Mouse (Mus musculus): ENCODE data around the gene Gstt2. TPM values are rescaled to one million over a fixed set of nuclear protein-coding genes. Genes with fewer than 3 reads are reported as not detected.
"Not testable (repeated sequence)": the region's sequence is repeated elsewhere in the genome, so short reads cannot be mapped to it uniquely, and the experiment has no call there.

The Gstt2 gene
- polyA plus RNA-seq, 1 experiment from 2014 or later: 12.0 TPM

DNA sequence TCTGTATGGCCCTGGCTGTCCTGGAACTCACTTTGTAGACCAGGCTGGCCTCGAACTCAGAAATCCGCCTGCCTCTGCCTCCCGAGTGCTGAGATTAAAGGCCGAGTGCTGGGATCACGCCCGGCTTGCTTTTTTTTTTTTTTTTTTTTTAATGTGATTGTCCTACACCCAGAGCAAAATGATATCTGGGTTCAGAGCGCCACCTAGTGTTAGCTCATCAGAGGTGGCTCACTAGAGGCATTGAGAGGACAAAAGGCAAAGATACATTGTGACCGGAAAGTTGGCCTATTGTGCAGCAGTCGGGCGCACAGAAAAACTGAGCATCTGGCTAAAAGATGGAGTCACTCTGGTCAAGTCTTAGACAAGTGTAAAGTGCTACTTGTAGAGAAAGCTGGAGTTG lies 16.2 kb upstream of the Gstt2 start:
- Histone ChIP-seq H3K36me3 (peaks cover 16% of the 10 kb centered on the region), H3K4me2 (replicated peaks) (no peak overlapping the region), H3K4me3 (no peak overlapping the region), H3K27me3 (no peaks in the 10 kb centered on the region), H3K9ac (no peak overlapping the region), H3K4me1 (peaks cover 13% of the 10 kb centered on the region), H3K27ac (no peak overlapping the region), H3K9me3 (no peaks in the 10 kb centered on the region)
- 30% methylated on average over 10 of the region's 10 CpGs for WGBS
- ATAC-seq (ENCODE audit: insufficient number of reproducible peaks, insufficient read depth, low FRiP score, low TSS enrichment): no peak; the same call in 1 of the 2 replicates

DNA sequence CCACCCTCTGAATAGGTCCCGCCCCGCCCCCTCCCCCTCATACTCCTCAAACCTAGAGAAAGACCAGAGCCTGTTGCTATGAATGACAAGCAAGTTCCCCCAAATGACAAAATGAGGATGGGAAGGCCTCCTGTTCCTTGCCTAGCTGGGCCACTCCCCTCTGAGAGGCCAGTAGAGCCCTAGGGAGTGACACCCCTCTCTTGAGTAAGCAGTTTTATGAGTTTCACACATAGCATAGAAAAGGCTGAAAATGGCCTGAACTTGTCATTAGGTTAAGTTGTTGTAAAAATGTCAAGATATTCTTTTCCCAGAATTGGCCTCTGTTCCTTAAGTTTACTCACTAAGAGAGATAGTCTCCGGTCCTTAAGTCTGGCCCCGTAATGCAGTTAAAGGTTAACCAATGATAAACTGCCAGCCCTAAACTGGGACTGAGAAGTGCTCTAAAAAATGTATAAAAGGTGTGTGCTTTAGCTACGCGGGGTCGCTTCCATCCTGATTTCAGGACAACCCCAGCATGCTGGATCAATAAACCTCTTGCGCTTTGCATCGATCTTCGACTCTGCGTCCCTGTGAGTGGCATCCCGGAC lies 15.4 kb upstream of the Gstt2 start:
- WGBS: 93% methylated on average over 12 of the region's 12 CpGs
- Histone ChIP-seq H3K4me2 (replicated peaks) (no peak overlapping the region), H3K4me1 (peaks cover 10% of the 10 kb centered on the region; the same call in 1 of the 2 replicates), H3K4me3 (no peak overlapping the region), H3K27me3 (no peaks in the 10 kb centered on the region), H3K27ac (no peak overlapping the region), H3K36me3 (peaks cover 9% of the 10 kb centered on the region), H3K9me3 (no peaks in the 10 kb centered on the region), H3K9ac (no peak overlapping the region)
- no peak for ATAC-seq (ENCODE audit: insufficient number of reproducible peaks, insufficient read depth, low FRiP score, low TSS enrichment)

DNA sequence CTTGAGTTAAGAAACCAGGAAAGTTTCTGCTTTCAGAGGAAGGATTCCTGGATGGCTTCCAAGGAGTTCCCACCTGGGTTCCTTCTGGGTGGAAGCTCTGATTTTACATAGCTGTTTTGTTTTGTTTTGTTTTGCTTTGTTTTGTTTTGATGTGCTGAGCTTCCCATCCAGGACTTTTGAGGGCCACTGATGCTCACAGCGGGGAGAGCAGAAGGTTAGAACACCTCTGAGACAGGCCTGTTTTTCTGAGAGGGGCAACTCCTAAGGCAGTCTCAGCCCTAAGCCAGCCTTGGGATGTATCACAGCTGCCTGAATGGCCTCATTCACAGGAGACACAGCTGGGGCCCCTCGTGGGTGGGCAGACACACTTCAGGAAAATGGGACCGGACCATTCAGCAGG lies 14.5 kb upstream of the Gstt2 start:
- no peak for ATAC-seq (ENCODE audit: insufficient number of reproducible peaks, insufficient read depth, low FRiP score, low TSS enrichment)
- Histone ChIP-seq H3K4me1 (peaks cover 10% of the 10 kb centered on the region; the same call in 1 of the 2 replicates), H3K36me3 (no peaks in the 10 kb centered on the region), H3K27ac (no peak overlapping the region), H3K9ac (no peak overlapping the region), H3K9me3 (no peaks in the 10 kb centered on the region), H3K4me3 (no peak overlapping the region), H3K4me2 (replicated peaks) (no peak overlapping the region), H3K27me3 (no peaks in the 10 kb centered on the region)
- WGBS: 35% methylated on average over 3 of the region's 3 CpGs

DNA sequence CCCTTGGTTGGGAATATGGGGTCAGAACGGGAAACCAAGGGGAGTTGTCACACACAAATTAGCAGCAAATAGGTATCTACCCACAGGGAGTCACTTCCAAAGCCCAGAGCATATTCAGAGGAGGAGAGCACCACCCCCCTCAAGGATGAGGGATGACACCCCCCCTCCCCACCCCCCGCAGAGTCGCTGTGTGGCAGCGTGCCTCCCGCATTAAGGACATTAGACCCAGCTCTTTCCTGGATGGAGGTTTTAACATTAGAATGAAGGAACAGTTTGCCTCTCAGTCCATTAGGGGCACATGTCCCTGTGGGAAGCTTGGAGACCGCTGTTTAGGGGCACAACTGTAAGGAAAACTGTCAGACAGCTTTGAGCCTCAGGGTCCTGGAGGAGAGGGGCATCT lies 13.9 kb upstream of the Gstt2 start:
- peaks cover 10% of the 10 kb centered on the region; the same call in 1 of the 2 replicates for H3K4me1 ChIP-seq
- 0 out of 2 replicates have a peak overlapping the region, but pooled peaks have one; percentile 36 for H3K9ac ChIP-seq
- 5% methylated on average over 6 of the region's 6 CpGs for WGBS
- H3K36me3 ChIP-seq: no peaks in the 10 kb centered on the region
- no peak overlapping the region for H3K4me2 ChIP-seq (replicated peaks)
- no peak overlapping the region for H3K4me3 ChIP-seq
- no peak for ATAC-seq (ENCODE audit: insufficient number of reproducible peaks, insufficient read depth, low FRiP score, low TSS enrichment)
- no peaks in the 10 kb centered on the region for H3K9me3 ChIP-seq
- no peak overlapping the region for H3K27ac ChIP-seq
- H3K27me3 ChIP-seq: no peaks in the 10 kb centered on the region

DNA sequence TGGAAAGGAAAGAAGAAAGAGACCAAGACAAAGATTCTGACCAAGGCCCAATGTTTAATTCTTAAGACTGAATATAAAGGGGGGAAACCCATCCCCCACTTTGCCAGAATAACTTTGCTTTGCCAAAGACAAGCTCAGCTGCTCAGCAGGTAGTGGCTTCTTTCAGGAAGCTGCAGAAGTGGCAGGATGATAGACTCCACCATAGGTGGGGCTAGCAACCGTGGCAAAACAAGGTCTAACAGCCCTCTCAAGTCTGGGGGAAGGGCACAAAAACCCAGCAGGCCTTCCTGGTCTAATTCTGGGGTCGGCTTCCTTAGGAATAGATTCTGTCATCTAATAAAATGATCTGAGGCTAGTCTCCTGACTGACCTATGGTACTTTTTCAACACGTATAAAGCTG lies 11.2 kb upstream of the Gstt2 start:
- Histone ChIP-seq H3K4me1 (peaks cover 10% of the 10 kb centered on the region; the same call in 1 of the 2 replicates), H3K4me2 (replicated peaks) (no peak overlapping the region), H3K9me3 (no peaks in the 10 kb centered on the region), H3K9ac (no peak overlapping the region), H3K36me3 (no peaks in the 10 kb centered on the region), H3K27me3 (no peaks in the 10 kb centered on the region), H3K27ac (no peak overlapping the region), H3K4me3 (no peak overlapping the region)
- no peak for ATAC-seq (ENCODE audit: insufficient number of reproducible peaks, insufficient read depth, low FRiP score, low TSS enrichment)
- WGBS: 34% methylated on average over 3 of the region's 3 CpGs

DNA sequence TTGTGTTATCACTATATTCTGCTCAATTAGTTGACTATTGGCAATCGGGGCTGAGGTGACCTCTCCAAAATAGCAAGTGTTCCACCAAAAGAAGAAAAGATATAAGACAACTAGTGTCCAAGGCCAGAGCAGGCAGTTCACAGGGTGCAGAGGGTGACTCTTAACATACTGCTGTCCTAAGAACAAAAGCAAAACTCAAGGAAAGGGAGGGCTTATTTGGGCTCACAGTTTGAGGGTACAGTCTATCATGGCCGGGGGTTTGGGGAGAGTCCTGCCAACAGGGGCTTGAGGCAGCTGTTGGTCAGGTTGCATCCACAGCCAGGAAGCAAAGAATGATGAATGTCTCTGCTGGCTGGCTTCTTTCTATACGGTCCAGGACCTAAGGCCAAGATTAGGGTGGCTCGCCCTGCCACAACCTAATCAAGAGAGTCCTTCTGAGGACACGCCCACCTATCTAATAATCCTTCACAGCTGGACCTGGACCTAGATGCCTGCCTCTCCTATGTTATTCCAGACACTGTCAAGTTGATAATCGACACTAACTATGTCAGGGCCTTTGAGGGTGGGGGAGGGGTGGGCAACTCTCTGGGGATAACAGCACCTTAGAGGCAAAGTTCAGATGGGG lies 8.2 kb upstream of the Gstt2 start:
- ATAC-seq (ENCODE audit: insufficient number of reproducible peaks, insufficient read depth, low FRiP score, low TSS enrichment): no peak
- H3K27ac ChIP-seq: no peak overlapping the region
- H3K9ac ChIP-seq: no peak overlapping the region
- no peaks in the 10 kb centered on the region for H3K36me3 ChIP-seq
- no peaks in the 10 kb centered on the region for H3K4me1 ChIP-seq
- H3K27me3 ChIP-seq: no peaks in the 10 kb centered on the region
- no peak overlapping the region for H3K4me2 ChIP-seq (replicated peaks)
- WGBS: 84% methylated on average over 6 of the region's 6 CpGs
- H3K4me3 ChIP-seq: no peak overlapping the region
- no peaks in the 10 kb centered on the region for H3K9me3 ChIP-seq

DNA sequence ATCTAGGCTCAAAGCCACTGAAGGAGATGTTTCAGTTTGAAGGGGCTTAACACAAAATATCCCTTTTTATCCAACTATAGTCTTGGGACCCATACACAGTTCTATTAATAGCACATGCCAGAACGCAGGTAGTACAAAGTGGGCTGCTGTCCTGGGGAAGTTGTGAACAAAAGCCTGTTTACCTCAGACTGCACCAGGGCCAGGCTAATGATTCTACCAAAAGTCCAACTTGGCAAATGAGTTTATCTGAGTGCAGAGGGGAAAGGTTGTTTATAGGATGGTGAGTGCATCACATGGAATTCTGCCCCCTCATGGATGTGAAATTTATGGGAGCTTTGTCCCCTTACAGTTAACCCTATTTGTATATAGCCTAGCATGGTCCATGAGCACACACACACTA lies 7.6 kb upstream of the Gstt2 start:
- no peaks in the 10 kb centered on the region for H3K27me3 ChIP-seq
- H3K36me3 ChIP-seq: no peaks in the 10 kb centered on the region
- H3K9ac ChIP-seq: no peak overlapping the region
- H3K27ac ChIP-seq: no peak overlapping the region
- 85% methylated on average over 1 of the region's 1 CpGs for WGBS
- no peak overlapping the region for H3K4me2 ChIP-seq (replicated peaks)
- H3K4me1 ChIP-seq: no peaks in the 10 kb centered on the region
- ATAC-seq (ENCODE audit: insufficient number of reproducible peaks, insufficient read depth, low FRiP score, low TSS enrichment): no peak
- H3K4me3 ChIP-seq: no peak overlapping the region
- H3K9me3 ChIP-seq: no peaks in the 10 kb centered on the region

DNA sequence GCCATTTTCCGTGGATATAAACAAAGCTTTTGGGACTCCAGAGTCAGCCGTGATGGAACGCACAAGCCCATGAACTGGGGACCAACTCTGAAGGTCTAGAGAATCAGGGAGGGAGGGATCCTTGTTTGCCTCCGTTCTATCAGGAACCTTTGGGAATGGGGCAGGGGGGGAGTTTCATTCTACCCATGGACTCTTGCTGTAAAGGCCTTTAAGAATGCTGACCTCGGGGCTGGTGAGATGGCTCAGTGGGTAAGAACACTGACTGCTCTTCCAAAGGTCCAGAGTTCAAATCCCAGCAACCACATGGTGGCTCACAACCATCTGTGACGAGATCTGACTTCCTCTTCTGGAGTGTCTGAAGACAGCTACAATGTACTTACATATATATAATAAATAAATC lies 6.7 kb upstream of the Gstt2 start:
- not testable (repeated sequence) for H3K27ac ChIP-seq; H3K4me3 ChIP-seq; H3K4me2 ChIP-seq (replicated peaks); H3K4me1 ChIP-seq; ATAC-seq (ENCODE audit: insufficient number of reproducible peaks, insufficient read depth, low FRiP score, low TSS enrichment); H3K9me3 ChIP-seq; H3K27me3 ChIP-seq; H3K9ac ChIP-seq; H3K36me3 ChIP-seq
- WGBS: 84% methylated on average over 6 of the region's 6 CpGs

DNA sequence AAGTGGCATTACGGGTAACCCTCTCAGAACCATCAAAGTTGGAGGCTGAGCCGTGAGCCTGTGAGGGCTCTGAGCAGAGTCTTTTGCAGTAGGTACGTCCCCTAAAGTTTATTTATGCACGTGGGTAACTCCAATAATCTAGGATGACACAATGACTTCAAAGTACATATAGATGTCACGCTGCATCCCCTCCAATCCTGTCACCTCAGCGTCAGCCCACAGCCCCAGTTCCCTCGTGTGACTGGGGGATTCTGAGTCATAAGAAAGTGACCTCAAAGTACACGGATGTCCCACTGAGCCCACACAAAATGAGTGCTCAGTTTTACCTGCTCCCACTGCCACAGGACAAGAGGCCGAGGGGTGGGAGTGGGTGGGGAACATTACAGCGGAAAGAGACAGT lies 1.9 kb upstream of the Gstt2 start:
- H3K4me2 ChIP-seq (replicated peaks): no peak overlapping the region
- ATAC-seq (ENCODE audit: insufficient number of reproducible peaks, insufficient read depth, low FRiP score, low TSS enrichment): no peak
- H3K4me1 ChIP-seq: peaks cover 21% of the 10 kb centered on the region; the same call in 1 of the 2 replicates
- H3K9ac ChIP-seq: no peak overlapping the region
- no peak overlapping the region for H3K4me3 ChIP-seq
- H3K36me3 ChIP-seq: no peaks in the 10 kb centered on the region
- 0 out of 2 replicates have a peak, but pooled peaks cover 4% of the 10 kb centered on the region for H3K27me3 ChIP-seq
- 87% methylated on average over 10 of the region's 10 CpGs for WGBS
- H3K27ac ChIP-seq: no peak overlapping the region
- H3K9me3 ChIP-seq: no peaks in the 10 kb centered on the region

DNA sequence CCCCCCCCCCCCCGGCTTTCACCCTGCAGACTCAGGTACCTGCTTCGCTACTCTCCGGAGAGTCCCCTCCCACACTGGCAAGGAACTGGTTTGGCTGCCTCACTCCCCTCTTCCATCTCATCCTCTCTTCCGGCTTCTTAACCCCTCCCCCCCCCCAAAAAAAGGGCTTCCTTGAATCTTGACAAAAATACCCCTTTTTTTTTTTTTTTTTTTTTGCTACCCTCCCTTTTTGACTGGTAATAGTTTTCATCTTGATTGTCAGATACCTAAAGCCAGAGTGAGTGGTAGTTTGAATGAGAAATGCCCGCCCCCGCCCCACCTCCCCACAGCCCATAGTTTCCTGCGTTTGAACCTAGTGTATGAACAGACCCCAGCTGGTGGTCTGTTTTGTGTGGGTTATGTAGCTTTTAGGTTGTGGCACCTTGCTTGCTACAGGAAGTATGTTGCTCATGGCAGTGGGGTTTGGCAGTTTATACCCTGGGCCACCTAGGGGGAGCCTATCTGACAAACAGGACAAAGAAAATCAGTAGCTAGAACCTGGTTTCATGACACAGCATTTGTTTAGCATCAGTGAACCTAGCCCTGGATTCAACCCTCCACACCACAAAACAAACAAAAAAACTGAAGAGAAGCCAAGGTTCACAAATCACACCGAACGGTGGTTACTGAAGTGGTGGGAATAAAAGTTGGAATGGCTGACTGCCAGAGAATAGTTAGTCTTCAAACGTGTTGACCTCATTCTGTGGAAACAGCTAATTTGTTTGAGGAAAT lies 1.3 kb downstream of the Gstt2 start:
- peak overlapping the region; percentile 26 for H3K4me3 ChIP-seq
- H3K4me1 ChIP-seq: peaks cover 27% of the 10 kb centered on the region; the same call in 1 of the 2 replicates
- no peak overlapping the region for H3K9ac ChIP-seq
- ATAC-seq (ENCODE audit: insufficient number of reproducible peaks, insufficient read depth, low FRiP score, low TSS enrichment): no peak
- peaks cover 16% of the 10 kb centered on the region; the same call in 1 of the 2 replicates for H3K27me3 ChIP-seq
- WGBS: 25% methylated on average over 10 of the region's 10 CpGs
- no peaks in the 10 kb centered on the region for H3K36me3 ChIP-seq
- no peaks in the 10 kb centered on the region for H3K9me3 ChIP-seq
- H3K27ac ChIP-seq: no peak overlapping the region
- H3K4me2 ChIP-seq (replicated peaks): peak overlapping the region; percentile 66

DNA sequence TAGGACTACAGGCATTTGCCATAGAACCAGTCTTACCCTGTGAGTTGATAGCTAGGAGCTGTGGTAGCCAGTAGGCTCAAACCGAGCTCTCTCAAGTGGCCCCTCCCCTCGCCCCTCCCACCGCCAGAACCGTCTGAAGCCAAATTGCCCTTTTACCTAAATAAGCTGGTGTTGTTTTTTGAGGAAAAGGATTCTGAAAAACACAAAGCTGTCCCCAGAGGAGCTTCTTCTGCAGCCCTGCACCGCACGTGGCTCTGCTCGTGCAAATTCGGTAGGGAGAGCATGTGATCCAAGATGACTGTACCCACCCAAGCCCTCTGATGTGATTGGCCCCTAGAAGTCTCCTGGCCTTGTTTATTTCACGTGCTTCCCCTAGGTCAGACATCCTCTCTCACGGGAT lies 1.9 kb downstream of the Gstt2 start:
- Histone ChIP-seq H3K9ac (no peak overlapping the region), H3K36me3 (no peaks in the 10 kb centered on the region), H3K4me1 (peaks cover 27% of the 10 kb centered on the region; the same call in 1 of the 2 replicates), H3K4me3 (peak overlapping the region; percentile 26), H3K9me3 (no peaks in the 10 kb centered on the region), H3K27me3 (peaks cover 16% of the 10 kb centered on the region; the same call in 1 of the 2 replicates), H3K27ac (no peak overlapping the region), H3K4me2 (replicated peaks) (peak overlapping the region; percentile 66)
- no peak for ATAC-seq (ENCODE audit: insufficient number of reproducible peaks, insufficient read depth, low FRiP score, low TSS enrichment)
- 2% methylated on average over 10 of the region's 10 CpGs for WGBS

DNA sequence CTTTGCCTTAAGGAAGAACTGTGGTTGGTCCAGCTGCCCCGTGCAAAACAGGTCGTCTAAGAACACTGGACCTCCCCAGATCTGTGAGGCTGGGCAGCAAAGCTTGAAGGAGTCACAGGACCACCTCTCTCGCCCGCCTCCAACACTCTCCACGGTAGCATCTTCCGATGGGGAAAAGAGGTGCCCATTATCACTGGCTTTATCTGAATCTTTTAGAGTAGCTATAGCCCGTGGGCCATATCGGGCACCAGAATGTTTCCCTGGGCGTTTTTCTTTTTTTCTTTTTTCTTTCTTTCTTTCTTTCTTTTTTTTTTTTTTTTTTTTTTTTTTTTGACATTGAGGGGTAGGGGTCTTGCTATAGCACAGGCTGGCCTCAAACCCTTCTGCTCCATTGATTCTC lies 2.5 kb downstream of the Gstt2 start:
- Histone ChIP-seq H3K9ac (peak overlapping the region; percentile 37; the same call in 1 of the 2 replicates), H3K9me3 (no peaks in the 10 kb centered on the region), H3K27me3 (peaks cover 16% of the 10 kb centered on the region; the same call in 1 of the 2 replicates), H3K27ac (no peak overlapping the region), H3K4me3 (peak overlapping the region; percentile 35), H3K36me3 (no peaks in the 10 kb centered on the region), H3K4me1 (peaks cover 27% of the 10 kb centered on the region; the same call in 1 of the 2 replicates), H3K4me2 (replicated peaks) (peak overlapping the region; percentile 66)
- WGBS: 14% methylated on average over 9 of the region's 9 CpGs
- no peak for ATAC-seq (ENCODE audit: insufficient number of reproducible peaks, insufficient read depth, low FRiP score, low TSS enrichment)
